Mouse (Mus musculus): ENCODE results near the gene Bbs9.

The Bbs9 gene

DNA sequence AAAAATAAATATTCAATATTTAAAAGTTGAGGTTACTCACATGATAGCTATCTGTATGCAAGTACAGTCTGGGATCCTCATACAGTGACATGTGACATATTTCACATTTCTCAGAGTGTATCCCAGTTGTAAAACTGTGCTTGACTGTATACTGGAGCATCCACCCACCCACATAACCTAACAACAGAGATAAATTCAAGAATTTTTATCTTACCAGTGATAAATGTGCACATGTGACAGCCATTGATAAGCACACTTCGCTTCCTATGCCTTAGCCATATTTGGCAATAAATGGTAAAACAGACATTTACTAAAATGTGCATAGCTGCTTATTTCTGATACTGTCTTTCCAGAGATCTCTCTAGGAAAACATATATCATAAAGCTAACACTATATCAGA lies 330.5 kb downstream of the Bbs9 start:
- DNase-seq (ENCODE audit: low spot score) = no peak

- DNase-seq (ENCODE audit: low spot score) = no peak
Observed at GRCm38 (mm10) chr9:22806494-22806893, 331.0 kb downstream of the Bbs9 start.

GRCm38 (mm10) chr9:22807693-22808092 lies 332.2 kb downstream of the Bbs9 start:
- no peak for DNase-seq (ENCODE audit: low spot score)

- DNase-seq (ENCODE audit: low spot score) = no peak
Observed at GRCm38 (mm10) chr9:22809621-22810126, 334.2 kb downstream of the Bbs9 start.

GRCm38 (mm10) chr9:22810454-22810853 lies 334.9 kb downstream of the Bbs9 start:
- DNase-seq (ENCODE audit: low spot score) = no peak

DNA sequence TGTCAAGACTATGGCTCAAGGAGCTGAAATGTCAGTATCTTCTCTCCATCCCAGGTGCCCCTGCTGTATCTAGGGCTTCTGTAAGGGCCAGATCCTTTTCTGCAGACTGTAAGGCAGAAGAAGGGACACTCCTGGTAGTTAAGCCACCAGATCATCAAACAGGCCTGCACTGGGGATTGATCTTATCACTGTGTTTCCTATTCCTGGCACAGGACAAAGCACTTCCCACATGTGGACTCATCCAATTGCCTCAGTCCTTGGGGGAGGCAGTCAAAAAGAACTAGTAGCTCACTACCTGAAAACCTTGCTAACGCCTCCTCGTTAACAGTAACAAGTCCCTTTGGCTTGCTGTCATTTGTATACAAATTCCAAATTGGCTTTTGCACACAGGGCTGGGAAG lies 336.4 kb downstream of the Bbs9 start:
- no peak for DNase-seq (ENCODE audit: low spot score)

DNA sequence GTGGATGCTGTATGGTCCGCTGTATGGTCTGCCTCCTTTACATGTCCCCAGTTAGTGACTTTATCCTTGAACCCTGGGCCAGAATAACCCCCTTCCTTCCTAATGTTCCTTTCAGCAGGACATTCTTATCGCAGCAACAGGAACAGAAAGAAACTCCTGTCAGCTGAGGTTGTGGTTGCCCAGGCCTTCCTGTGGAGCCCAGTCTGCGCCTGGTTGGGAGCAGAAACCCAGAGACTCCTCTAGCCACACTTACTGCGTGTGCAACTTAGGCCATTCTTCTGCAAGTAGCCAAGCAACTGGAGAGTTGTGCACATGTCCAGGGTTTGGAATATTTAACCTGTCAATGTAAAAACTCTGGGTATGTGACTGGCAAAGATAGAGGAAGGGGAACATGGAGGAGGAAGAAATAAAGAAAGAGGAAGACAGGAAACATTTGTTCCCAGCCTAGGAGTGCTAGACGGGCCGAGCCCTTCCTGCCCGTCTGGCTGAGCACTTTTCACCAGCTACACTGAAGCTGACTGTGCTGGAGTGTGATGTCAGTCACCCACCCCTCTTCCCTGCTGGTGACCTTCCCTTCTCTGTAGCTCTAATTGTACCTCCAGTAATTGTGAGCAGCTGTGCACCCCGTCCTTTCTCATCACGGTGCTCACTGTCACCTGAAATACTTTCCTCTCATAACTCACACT lies 339.0 kb downstream of the Bbs9 start:
- peak; percentile 52 for DNase-seq (ENCODE audit: low spot score)

DNA sequence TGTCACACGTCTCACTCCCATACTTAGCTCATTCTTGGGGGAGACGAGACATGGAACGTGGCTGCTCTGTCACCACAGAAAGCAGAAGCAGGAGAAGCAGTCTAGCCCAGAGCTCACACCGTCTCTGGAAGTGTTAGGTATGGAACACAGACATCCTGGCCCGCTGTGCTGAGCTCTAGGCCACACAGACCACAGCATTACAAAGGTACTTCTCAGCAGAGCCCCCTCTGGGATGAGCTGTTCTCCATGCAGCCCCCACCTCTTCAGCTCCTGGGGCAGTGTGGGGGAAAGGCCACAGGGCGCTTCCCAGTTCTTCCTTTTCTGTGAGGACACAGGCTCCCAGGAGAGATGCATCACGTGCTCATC lies 339.6 kb downstream of the Bbs9 start:
- DNase-seq (ENCODE audit: low spot score) = no peak

GRCm38 (mm10) chr9:22819539-22819938 lies 344.0 kb downstream of the Bbs9 start:
- DNase-seq (ENCODE audit: low spot score) = no peak

GRCm38 (mm10) chr9:22820646-22821185 lies 345.2 kb downstream of the Bbs9 start:
- DNase-seq (ENCODE audit: low spot score) = peak; percentile 33

GRCm38 (mm10) chr9:22822770-22823169 lies 347.3 kb downstream of the Bbs9 start:
- DNase-seq (ENCODE audit: low spot score) = no peak

GRCm38 (mm10) chr9:22823856-22824255 lies 348.3 kb downstream of the Bbs9 start:
- no peak for DNase-seq (ENCODE audit: low spot score)

DNA sequence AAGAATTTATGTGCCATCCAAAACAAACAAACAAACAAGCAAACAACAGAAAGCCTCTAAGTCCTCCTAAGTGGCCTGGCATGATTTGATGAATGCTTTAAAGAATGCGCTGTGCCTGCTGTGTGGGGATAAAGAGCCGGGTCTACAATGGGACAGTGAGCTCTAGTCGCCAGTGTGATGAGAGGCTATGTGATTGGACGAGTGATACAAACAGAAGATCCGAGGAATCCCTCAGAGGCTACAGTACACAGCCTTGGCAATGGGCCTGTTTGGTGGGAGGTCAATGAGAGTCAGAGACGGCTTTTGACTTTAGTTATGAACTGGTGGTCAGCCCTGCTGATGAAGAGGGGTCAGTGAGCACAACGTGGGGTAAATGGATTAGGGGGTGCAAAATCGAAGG lies 349.4 kb downstream of the Bbs9 start:
- no peak for DNase-seq (ENCODE audit: low spot score)

DNA sequence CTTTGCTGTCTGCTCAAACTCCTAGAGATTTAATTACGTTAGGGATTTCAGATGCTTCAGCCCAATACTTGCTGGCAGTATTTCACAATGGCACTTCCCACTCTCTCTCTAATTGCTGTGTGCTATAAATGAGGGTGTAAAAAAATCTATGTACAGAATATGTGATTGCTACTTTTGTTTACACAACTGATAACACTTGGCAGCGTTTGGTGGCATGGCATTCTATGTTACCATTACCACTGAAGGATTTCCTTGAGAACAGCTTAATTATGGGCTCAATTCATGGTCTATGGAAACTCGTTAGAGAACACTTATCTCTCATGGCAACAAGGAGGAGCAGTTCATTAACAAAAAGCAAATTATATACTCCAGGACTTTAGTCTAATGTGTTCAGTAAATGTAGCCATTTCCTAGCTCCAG lies 351.1 kb downstream of the Bbs9 start:
- DNase-seq (ENCODE audit: low spot score) = no peak

- no peak for DNase-seq (ENCODE audit: low spot score)
Observed at GRCm38 (mm10) chr9:22827176-22827770, 351.8 kb downstream of the Bbs9 start.

DNA sequence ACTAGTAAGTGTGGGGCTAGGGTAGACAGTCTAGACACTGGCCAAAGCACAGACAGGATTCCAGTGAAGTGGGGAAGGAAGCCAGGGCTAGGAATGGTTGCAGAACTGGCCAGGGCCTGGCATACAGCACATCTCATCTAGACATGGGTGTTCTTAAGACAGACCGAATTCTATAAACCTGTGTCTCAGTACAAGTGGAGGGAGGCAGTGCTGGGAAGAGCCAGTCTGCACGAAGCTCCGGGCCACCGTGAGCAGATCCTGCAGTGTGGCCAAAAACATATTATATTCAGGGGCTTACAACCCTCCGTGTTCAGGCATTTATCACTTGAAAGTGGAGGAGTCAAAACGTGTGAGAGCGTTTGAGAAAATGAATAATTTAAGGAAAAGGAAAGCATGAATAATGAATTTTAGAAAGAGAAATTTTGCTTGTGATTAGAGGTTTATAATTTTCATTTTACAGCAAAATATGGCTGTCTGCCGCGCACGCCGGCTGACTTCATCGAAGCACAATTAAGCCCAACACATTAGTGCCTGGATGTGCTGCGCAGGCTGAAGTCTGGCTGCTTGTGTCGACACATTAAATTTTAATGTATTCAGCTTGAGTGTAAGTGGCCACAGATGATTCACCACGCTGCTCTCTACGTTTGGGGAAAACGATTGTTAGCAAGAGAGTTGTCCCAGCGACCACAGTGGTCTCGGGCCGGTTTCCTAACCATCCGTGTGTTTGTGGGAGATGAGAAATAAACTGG lies 353.9 kb downstream of the Bbs9 start:
- DNase-seq (ENCODE audit: low spot score) = no peak

GRCm38 (mm10) chr9:22834994-22835512 lies 359.5 kb downstream of the Bbs9 start:
- DNase-seq (ENCODE audit: low spot score) = no peak

DNA sequence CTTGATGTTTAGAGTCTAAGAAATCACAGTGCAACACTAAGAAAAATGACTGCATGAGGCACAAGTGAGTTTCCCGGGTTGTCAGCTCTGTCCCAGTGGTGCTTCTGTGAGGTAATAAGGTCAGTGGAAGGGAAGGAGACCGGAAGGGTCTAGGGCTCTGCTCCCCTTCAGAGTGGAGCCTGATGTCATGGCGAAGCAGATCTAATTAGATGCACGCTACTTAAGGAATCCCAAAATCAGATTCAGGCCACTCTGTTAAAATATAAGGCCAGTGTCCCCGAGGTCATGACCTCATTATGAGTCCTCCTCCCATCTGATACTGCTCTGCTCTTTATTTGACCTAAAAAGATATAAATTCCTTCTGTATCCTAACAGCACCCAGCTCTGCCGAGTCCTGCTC lies 361.5 kb downstream of the Bbs9 start:
- DNase-seq (ENCODE audit: low spot score) = peak; percentile 46

DNA sequence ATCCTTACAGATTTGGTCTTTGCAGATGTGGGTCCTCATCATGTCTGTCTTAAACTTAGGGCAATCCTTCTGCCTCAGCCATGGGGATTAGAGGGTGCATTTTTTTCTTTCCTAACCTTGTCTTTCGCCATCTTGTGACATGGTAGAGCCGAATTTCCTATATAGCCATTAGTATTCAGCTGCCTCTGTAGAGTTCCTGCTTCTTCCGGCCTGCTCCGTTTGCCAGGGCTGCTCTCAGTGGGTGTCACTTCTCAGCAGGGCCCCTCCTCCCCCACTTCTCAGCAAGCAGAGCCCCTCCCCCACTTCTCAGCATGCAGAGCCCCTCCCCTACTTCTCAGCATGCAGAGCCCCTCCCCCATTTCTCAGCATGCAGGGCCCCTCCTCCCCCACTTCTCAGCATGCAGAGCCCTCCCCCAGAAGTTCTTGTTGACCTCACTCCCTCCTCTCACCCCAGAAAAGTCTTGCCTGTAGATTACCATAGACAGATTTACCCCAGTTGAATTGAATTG lies 362.2 kb downstream of the Bbs9 start:
- no peak for DNase-seq (ENCODE audit: low spot score)

DNA sequence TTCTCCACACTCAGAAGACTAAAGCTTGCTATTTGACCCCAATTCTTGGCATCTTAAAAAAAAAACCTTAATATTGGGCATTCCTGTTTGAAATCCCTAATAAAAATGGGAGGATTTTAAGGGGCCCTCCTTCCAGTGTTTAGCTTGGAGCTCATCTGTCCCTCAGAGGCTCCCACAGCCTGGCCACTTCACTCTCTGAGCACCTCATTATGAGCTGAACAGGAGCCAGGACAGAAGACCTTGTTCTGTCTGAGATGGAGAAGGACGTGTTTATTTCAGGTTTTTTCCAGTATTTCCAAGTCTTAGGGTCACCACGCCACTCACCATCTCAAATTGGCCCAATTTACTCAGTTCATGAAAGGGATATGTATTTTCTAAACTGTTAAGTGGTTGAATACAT lies 370.5 kb downstream of the Bbs9 start:
- no peak for DNase-seq (ENCODE audit: low spot score)

DNA sequence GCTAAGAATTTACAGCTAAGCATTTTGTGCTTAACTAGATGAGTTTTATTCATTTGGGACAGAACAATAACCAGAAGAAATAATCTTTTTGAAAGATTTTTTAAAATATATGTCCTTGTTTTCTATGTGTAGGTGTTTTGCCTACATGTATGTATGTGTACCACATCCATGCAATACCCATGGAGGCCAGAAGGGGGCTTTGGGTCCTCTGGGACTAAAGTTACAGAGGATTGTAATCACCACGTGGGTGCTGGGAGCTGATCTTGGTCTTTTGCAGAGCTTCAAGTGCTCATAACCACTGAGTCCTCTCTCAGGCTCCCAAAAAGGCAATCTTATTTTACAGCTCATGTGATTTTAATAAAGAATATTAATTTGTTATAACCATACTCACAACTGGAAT lies 371.3 kb downstream of the Bbs9 start:
- no peak for DNase-seq (ENCODE audit: low spot score)

DNA sequence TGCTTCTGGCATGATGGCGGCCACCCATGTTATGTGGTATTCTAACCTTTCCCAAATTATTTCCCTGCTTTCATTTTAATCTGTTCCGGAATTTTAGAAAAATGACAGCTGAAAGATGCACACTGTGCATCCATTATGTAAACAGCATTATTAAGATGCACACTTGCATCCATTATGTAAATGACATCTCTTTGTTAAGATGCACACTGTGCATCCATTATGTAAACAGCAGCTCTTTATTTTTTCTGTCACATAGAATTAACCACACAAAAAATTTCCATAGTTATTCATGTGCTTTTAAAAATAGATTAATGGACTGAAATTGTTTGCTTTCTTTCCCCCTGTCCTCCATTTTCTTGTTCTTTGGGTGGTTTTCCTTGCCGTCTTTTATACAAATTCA lies 373.3 kb downstream of the Bbs9 start:
- no peak for DNase-seq (ENCODE audit: low spot score)

Measured in embryo, embryonic 10 days (tissue).